Mouse (Mus musculus) G1E (cell line): ENCODE data around the gene 1500009L16Rik. TPM values are rescaled to one million over a fixed set of nuclear protein-coding genes. Genes with fewer than 3 reads are reported as not detected.

ENCODE experiments used
- ATAC-seq: 2 replicates; pipeline ENCODE4 v1.8.0; 2016; ENCODE audit warnings: mild to moderate bottlenecking; ENCODE audit not compliant: insufficient number of reproducible peaks, poor library complexity, low FRiP score, severe bottlenecking; ENCODE audit errors: extremely low read depth
- DNase-seq: peaks from one replicate; pipeline ENCODE4 v3.0.0; 2012; ENCODE audit warnings: low spot score
- H3K27me3 ChIP-seq: 2 replicates; pipeline ENCODE4 v1.6.1; 2012; ENCODE audit warnings: mild to moderate bottlenecking, low read length, inconsistent platforms; ENCODE audit not compliant: insufficient read depth
- H3K36me3 ChIP-seq: replicated peaks from 2 replicates; pipeline ENCODE3; 2012; ENCODE audit warnings: mild to moderate bottlenecking, inconsistent platforms
- H3K4me1 ChIP-seq: 2 replicates; pipeline ENCODE4 v1.6.1; 2012; ENCODE audit warnings: low read depth, low read length, inconsistent platforms, mixed read lengths; ENCODE audit not compliant: insufficient read depth
- H3K4me3 ChIP-seq: 2 replicates; pipeline ENCODE4 v1.5.1; 2012; ENCODE audit warnings: low read depth, mild to moderate bottlenecking, inconsistent platforms, low read length, moderate library complexity, mixed read lengths
- H3K9me3 ChIP-seq: replicated peaks from 2 replicates; pipeline ENCODE4 v1.6.1; 2012; ENCODE audit warnings: inconsistent platforms
- CTCF ChIP-seq: IDR thresholded peaks from 2 replicates; pipeline ENCODE4 v1.5.1; 2012; ENCODE audit warnings: low read depth, low read length, inconsistent platforms, mixed read lengths
- GATA1 ChIP-seq: IDR thresholded peaks from 2 replicates; pipeline ENCODE4 v1.6.1; 2012; ENCODE audit warnings: borderline replicate concordance, low read length, inconsistent platforms, mixed read lengths
- GATA2 ChIP-seq: IDR thresholded peaks from 2 replicates; pipeline ENCODE4 v1.6.1; 2012; ENCODE audit warnings: low read depth, low read length, inconsistent platforms, borderline replicate concordance
- POLR2AphosphoS5 ChIP-seq: IDR thresholded peaks from 2 replicates; pipeline ENCODE4 v1.6.1; 2012; ENCODE audit warnings: low read depth, low read length, inconsistent platforms; ENCODE audit not compliant: insufficient replicate concordance
- TAL1 ChIP-seq: conservative IDR thresholded peaks from 2 replicates; pipeline ENCODE4 v1.6.1; 2012; ENCODE audit warnings: low read depth, low read length, inconsistent platforms, mixed read lengths
- polyA plus RNA-seq: library from polyadenylated mRNA; stranded (reverse); fragments of >175 nt; gene quantifications from 2 replicates; pipeline ENCODE4 v1.2.3, GENCODE M21; 2012
- total RNA-seq, 2 experiments: library from RNA; stranded (forward) in 1 of 2; stranded (reverse) in 1 of 2; fragments of 200-1000 nt in 1 of 2; fragments of >200 nt in 1 of 2; fragmentation: Nextera tagmentation in 1 of 2; gene quantifications; 2 replicates each; pipeline ENCODE4 v1.2.3; 2014 to 2017

Gene 1500009L16Rik
- not detected in 2 replicates for total RNA-seq (2014; fragmentation: Nextera tagmentation)
- 0.12 and 0.22 TPM in 2 replicates for total RNA-seq (2017)
- polyA plus RNA-seq, result not detected in 2 replicates

GRCm38 (mm10) chr10:83722579-83723031, at the start of gene 1500009L16Rik:
1500009L16Rik (plus strand) TSS chr10:83722865.
- H3K4me3 ChIP-seq, result no peak within 1 kb of the TSS; the same call in 1 of the 2 replicates
- H3K36me3 ChIP-seq, result no peaks in the 10 kb centered on the region
- ATAC-seq (no peak), DNase-seq (no peak)
- no peaks in the 10 kb centered on the region for H3K4me1 ChIP-seq
- TF ChIP-seq GATA1, result no peak
- TF ChIP-seq CTCF, result no peak
- no peak for TF ChIP-seq TAL1
- TF ChIP-seq GATA2, result no peak
- TF ChIP-seq POLR2AphosphoS5, result no peak
- H3K9me3 ChIP-seq, result peaks cover 26% of the 10 kb centered on the region
- H3K27me3 ChIP-seq, result no peaks in the 10 kb centered on the region

- no peak overlapping the region for H3K4me3 ChIP-seq
- ATAC-seq (no peak), DNase-seq (no peak)
- H3K9me3 ChIP-seq, result no peaks in the 10 kb centered on the region
- H3K4me1 ChIP-seq, result no peaks in the 10 kb centered on the region
- no peak for TF ChIP-seq GATA2
- no peak for TF ChIP-seq TAL1
- TF ChIP-seq CTCF, result no peak
- no peak for TF ChIP-seq POLR2AphosphoS5
- no peak for TF ChIP-seq GATA1
- H3K27me3 ChIP-seq, result no peaks in the 10 kb centered on the region
- no peaks in the 10 kb centered on the region for H3K36me3 ChIP-seq
These were observed 41.3 kb upstream of the 1500009L16Rik start for GRCm38 (mm10) chr10:83681334-83681733.

- Histone ChIP-seq H3K27me3 (no peaks in the 10 kb centered on the region; the same call in 1 of the 2 replicates), H3K4me3 (no peak overlapping the region), H3K4me1 (no peaks in the 10 kb centered on the region), H3K36me3 (no peaks in the 10 kb centered on the region), H3K9me3 (peaks cover 5% of the 10 kb centered on the region; the same call in 1 of the 2 replicates)
- ATAC-seq, result no peak
- TF ChIP-seq CTCF, result no peak
- TF ChIP-seq TAL1, result no peak
- no peak for TF ChIP-seq GATA1
- no peak for TF ChIP-seq POLR2AphosphoS5
- no peak for TF ChIP-seq GATA2
- no peak for DNase-seq
These were observed 34.5 kb upstream of the 1500009L16Rik start for GRCm38 (mm10) chr10:83688215-83688614.

GRCm38 (mm10) chr10:83692175-83692895, 30.3 kb upstream of the 1500009L16Rik start:
- no peak for TF ChIP-seq GATA1
- no peak for TF ChIP-seq TAL1
- TF ChIP-seq POLR2AphosphoS5, result no peak
- no peak for TF ChIP-seq CTCF
- TF ChIP-seq GATA2, result no peak
- Histone ChIP-seq H3K27me3 (no peaks in the 10 kb centered on the region; the same call in 1 of the 2 replicates), H3K9me3 (peaks cover 5% of the 10 kb centered on the region; the same call in 1 of the 2 replicates), H3K36me3 (no peaks in the 10 kb centered on the region), H3K4me1 (no peaks in the 10 kb centered on the region), H3K4me3 (no peak overlapping the region)
- ATAC-seq (no peak), DNase-seq (no peak)

DNA sequence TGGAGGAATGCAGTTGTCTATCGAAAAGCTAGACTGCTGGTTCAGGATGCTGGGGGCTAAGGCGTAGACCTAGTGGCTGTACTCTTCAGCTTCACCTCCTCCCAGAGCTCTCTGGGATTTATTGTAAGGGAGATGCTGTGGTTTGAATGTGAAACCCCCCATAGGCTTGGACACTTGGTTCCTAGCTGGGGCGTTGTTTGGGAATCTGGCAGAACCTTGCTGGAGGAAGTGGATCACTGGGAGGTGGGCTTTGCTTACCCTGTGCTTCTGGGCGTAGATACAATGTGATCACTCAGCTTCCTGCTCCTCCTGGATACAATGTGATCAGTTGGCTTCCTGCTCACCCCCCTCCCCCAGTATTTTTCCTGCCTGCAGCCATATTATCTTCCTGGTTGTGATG, 26.4 kb upstream of the 1500009L16Rik start:
- no peaks in the 10 kb centered on the region for H3K27me3 ChIP-seq
- H3K36me3 ChIP-seq, result no peaks in the 10 kb centered on the region
- TF ChIP-seq CTCF (no peak), POLR2AphosphoS5 (no peak), GATA2 (no peak), TAL1 (no peak), GATA1 (no peak)
- H3K4me3 ChIP-seq, result no peak overlapping the region
- DNase-seq (no peak), ATAC-seq (no peak)
- H3K4me1 ChIP-seq, result no peaks in the 10 kb centered on the region
- H3K9me3 ChIP-seq, result no peaks in the 10 kb centered on the region

GRCm38 (mm10) chr10:83706628-83707027, 16.0 kb upstream of the 1500009L16Rik start:
- DNase-seq, result no peak
- no peak for TF ChIP-seq POLR2AphosphoS5
- no peak for TF ChIP-seq GATA2
- TF ChIP-seq TAL1, result no peak
- no peak for TF ChIP-seq GATA1
- no peak for TF ChIP-seq CTCF
- Histone ChIP-seq H3K27me3 (no peaks in the 10 kb centered on the region), H3K9me3 (peaks cover 10% of the 10 kb centered on the region; the same call in 1 of the 2 replicates), H3K4me1 (no peaks in the 10 kb centered on the region), H3K4me3 (no peak overlapping the region), H3K36me3 (no peaks in the 10 kb centered on the region)
- ATAC-seq, result no peak
